Mouse (Mus musculus) right cerebral cortex, postnatal 14 days (tissue): Measurements from ENCODE around the gene Cdc42ep2.
"Not testable (repeated sequence)": the region's sequence is repeated elsewhere in the genome, so short reads cannot be mapped to it uniquely, and the experiment has no call there.

Experiments used
- DNase-seq: peaks from one replicate; pipeline ENCODE4 v3.0.0; 2022

Cdc42ep2 gene

DNA sequence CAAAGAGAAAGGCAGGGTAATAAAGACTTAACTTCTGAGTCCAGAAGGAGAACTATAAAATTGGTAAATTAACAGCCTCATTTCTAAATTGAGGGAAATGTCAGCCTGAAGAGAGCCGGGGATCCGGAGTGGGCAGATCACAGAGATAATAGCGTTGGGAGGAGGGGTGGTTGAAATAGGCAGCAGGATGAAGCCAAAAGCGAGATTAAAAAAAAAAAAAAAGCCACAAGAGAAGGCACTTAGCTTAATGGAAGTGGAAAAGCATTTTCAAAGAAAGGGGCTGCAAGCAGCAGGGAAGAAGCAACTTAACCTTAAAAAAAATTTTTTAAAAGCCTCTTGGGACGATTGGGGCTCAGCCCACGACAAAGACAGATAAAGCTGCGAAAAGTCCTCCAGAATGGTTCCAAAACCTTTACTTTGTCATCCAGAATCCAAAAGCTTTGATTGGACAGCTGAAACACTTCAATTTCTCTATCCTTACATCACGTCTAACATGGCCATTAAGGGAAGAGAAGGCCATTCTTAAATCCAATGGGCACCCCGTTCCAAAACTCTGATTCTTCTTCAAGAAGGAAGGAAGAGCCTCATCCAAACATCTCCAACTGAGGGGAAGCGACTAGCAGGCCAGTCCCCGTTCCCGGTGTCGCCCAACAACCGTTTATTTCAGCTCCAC, 13.1 kb downstream of the Cdc42ep2 start:
- no peak for DNase-seq

DNA sequence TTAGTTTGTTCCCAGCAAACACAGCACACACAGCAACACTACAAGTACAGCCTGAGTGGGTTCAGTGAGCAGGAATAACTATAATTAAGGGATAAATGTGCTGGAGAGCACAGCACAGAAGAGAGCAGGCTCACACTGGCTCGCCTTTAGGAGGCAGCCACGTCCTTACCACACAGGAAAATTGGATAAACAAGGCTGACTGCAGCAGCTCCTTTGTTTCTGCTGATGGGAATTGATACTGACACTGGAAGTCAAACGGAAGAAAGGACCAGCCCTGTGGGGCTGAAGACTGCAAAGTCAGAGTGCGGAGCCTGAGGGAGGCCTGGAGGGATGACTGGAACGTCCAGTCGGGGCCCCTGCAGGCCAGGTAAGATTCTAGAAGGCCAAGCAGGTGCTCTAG, 14.4 kb downstream of the Cdc42ep2 start:
- DNase-seq, result no peak

DNA sequence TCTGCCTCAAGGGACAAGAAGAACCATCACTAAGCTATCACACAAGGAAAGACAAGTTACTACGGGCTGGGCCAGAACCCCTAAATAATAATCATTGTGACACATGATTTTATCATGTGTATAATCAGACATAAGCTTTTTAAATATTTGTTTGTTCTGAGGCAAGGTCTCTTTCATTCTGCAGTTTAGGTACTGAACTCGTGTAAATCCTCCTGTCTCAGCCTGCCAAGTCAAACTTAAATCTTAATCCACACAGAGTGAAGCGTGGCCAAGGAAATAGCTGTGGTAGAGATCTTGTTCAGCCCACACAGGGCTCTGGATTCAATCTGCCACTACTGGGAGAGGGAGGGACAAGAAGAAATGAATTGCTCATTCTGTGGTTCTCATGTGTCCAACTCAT, 17.3 kb downstream of the Cdc42ep2 start:
- DNase-seq, result no peak

DNA sequence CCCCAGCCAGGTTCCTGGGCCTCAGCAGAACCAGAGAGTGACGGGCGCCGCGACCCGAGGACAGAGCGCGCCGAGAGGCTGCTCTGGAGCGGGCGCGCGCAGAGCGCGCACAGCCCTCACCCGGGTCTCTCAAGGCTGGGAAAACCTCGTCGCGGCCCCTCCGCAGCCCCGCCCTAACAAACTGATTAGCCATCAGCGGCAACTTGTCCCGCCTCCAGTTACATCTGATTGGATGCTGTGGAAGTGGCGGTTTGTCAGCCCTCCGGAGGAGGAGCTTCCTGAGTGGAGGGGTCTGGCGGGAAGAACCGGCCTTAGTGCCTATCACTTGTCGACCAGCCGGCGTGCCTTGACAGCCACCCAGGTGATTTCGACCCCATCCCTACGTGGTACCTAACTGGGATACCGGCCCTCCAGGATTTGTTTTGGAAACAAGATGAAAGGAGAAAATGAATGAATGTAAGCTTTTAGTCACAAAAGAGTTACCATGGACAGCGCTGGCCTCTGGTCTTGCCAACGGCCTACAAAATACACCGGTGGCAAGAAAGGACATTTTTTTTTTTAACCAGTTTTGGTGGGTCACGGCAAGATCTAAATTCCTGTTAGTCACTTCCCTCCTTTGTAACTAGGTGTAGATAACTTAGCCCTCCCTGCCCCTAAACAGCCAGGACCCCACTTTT, 30.5 kb downstream of the Cdc42ep2 start, which contains the start of gene Tigd3:
Gene Tigd3, minus strand, starts transcription at position 148 of the 677 bp plus-strand sequence.
- peak; percentile 97 for DNase-seq

DNA sequence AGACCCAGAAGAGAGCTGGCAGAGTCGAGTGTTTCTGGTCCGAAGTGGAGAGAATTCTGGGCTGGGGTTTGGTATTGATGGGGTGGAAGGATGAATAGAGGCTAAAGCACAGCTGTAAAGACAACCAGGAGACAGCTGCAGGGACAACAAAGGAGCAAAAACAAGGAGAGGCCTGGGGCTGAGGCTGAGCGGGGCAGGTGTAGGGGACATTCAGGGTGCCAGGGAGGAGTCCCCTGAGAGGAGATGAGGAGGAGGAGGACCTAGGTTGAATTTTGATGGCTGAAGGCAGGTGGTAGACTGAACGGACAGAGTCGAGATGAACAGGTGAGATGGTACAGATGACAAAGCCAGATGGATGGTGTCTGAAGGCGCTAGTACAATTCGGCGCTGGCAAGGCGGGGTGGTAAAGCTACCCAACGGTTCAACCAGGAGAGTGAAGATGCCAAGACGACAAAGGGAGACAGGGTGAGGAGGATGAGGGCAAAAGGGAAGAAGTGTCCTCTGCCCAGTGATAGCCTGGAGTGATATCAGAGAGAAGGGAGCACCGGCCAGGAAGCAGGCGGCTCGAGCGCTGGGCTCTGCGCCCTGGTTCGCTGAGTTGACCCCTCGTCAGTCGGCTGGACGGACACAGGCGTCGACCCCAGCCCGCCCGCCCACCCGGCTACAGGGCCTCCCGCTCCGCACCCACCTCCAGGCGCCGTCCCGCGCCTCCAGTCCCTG, 31.2 kb downstream of the Cdc42ep2 start:
- no peak for DNase-seq

DNA sequence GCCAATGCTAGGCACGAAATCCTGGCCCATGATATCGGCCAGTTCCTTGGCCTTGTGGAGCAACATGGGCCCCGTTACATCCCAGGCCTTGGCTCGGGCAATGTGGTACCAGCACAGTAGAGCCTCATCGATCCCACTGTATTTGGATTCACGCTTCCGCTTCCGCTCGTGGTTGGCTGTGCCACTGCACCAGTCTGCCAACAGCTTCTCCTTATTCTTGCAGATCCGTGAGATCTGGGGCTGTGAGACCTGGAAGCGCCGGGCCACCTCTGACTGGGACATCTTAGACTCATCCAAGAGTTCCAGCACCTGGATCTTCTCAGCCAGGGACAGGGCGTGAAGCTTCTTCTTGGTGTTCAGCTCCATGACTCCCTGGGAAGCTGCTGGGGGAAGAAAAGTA, 31.9 kb downstream of the Cdc42ep2 start:
- DNase-seq, result no peak

DNA sequence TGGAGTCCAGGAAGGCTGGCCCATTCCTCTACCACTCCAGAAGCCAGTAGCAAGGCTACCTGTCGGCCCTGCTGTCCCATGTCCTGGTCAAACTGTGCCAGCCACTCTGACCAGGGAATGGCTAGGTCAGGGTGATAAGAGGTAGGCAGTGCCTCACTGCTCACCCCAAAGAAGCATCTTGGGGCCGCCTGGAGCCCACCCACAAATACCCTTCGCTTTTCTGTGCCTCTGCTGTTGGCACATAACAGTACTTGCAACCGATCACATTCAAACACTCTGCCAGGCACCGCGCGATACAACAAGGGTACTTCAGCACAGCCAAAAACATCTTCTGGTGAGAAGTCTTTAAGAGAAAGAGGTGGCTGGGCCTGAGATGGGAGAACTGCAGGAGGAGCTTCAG, 32.4 kb downstream of the Cdc42ep2 start:
- no peak for DNase-seq

DNA sequence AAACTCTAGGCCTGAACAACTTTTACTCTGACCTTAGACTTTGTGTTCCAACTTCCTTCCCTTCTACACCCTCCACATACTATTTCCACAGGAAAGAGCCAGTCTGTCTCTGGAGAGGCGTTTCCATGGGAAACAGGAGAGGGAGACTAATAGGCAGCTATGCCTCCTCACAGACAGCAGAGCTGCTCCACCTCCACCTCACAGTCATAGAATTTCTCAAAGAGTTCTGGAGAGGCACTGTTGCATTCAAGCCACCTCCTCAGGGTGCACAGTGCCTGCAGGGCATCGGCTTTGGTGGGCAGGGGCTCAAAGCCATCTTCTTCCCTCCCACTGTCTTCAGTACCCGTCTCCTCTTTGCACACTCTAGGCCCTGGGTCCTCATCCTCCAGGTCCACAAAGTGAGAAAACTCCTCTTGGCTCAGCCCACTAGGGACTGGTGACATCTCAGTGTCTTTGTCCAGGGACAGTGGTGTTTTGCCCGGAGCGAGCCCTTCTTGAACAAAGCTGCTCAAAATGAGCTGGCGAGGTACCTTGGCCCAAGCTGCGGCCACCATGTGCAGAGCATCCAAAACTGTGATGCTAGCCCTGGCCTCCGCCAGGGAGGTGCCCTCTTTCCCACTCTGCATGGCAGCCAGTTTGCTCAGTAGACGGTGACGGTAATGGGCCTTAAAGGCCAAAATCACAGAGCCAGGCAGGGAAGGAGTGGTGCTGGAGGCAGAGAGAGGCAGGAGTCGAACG, 32.9 kb downstream of the Cdc42ep2 start:
- no peak for DNase-seq

DNA sequence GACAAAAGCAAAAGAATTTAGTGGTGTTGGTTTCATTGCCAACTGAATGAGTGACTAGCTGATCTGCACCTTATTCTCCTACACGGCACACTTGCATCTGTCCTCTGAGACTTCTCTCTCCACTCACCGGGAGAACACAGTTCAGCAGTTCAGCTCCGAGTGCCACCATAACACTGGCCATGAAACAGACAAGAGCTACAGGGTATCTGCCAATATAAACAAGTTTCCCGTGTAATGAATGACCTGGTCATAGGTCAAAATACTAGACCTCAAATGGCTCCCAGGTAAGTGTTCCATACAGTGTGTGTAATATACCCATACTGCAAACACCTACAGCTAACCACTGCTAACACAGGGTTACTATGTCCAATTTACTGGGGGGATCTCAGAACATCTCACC, 35.4 kb downstream of the Cdc42ep2 start:
- no peak for DNase-seq

DNA sequence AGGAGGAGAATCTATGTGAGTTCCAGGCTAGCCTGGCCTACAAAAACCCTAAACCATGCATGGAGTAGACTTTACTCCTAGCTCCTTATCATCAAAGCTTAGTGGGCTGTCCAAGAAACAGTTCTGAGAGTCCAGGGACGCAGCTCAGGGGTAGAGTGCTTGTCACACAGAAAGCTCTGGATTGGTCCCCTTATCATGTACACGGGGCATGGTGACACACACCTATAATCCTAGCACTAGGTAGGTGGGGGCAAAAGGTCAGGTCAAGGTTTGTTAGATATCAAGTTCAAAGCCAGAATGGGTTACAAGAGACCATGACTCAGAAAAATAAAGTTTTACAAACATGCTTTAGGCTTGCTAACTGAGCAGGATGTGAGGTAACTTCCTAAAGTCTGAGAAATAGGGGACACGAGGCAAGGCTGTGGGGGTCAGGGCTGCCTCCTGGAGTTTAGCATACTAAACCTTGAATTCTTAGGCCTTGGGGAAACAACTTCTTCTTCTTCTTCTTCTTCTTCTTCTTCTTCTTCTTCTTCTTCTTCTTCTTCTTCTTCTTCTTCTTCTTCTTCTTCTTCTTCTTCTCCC, 37.3 kb downstream of the Cdc42ep2 start:
- DNase-seq, result no peak

DNA sequence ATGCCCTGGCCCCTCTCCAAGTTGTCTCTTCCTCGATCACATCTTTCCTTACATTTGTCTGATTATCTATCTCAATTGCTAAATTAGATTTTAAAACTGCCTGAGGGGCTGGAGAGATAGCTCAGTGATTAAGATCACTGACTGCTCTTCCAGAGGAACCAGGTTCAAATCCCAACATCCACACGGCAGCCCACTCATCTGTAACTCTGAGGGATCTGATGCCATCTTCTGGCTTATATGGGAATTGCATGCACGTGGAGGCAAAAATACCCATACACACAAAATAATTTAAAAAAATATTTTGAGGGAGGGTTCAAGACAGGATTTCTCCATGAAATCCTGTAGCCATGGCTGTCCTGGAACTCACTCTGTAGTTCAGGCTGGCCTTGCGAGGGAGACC, 38.8 kb downstream of the Cdc42ep2 start:
- no peak for DNase-seq

DNA sequence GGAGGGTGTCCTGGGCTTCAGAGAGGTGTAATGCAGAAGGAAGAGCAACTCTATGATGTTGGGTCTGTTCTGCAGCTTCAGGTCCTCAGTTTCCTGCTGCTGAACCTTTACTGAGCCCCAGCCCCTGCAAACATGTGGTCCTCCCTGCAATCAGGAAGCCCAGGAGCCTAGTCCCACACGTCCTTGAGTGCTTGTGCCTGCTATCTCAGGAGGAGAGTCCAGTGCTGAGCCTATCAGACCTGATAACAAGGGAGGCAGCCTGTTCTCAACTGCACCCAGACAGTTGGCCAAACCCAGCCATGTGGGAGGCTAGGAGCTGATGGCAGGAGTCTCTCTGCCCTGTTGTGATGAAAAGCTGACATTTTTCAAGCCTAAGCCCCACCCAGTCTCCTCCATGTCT, 40.7 kb downstream of the Cdc42ep2 start:
- DNase-seq, result no peak

DNA sequence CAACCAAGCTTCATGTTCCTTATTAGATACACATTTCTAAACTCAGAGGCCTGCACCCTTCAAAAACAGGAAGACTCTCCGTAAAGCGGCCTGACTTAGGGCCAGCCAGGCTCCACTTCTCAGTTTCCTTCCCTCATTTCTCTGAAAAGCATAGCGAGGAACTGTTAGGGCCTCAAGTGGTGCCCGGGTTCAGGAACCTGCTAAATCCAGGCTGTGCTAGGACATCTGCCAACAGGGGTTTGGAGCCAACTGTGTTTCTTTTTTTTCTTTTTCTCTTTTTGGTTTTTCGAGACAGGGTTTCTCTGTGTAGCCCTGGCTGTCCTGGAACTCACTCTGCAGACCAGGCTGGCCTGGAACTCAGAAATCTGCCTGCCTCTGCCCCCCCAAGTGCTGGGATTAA, 42.5 kb downstream of the Cdc42ep2 start:
- DNase-seq, result not testable (repeated sequence)

DNA sequence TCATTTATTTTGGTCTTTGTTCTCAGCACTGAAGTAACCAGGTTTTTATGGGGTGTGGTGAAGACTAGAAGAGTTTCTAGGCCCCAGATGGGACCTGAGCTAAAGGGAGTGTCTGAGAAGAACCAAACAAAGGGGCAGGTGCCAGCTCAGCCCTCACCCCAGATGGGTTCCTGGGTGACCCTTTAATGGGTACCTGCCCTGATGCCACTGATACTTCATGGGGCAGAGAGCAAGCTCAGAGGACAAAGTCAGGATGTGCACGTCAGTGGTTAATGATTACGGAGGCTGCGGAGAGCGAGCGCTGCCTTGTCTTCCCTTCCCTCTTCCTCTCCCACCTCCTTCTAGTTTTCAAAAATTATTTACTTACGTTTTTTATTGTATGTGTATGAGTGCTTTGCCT, 43.5 kb downstream of the Cdc42ep2 start:
- DNase-seq, result no peak

DNA sequence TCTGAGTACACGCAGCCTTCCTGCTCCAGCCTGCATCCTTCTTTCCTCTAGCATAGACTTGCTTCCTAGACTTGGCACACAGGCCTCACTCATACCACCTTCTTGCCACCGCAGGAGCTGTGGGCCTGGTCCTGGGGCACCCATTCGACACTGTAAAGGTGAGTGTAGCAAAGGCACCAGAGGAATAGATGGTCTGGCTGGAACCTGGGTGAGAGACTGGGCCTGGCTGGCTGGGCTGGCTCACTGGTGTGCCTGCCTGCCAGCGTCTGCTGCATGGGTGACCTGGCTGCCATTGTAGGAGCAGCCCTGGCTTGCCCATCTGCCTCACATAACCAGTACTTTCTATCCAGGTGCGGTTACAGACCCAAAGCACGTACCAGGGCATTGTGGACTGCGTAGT, 44.9 kb downstream of the Cdc42ep2 start:
- DNase-seq, result no peak

DNA sequence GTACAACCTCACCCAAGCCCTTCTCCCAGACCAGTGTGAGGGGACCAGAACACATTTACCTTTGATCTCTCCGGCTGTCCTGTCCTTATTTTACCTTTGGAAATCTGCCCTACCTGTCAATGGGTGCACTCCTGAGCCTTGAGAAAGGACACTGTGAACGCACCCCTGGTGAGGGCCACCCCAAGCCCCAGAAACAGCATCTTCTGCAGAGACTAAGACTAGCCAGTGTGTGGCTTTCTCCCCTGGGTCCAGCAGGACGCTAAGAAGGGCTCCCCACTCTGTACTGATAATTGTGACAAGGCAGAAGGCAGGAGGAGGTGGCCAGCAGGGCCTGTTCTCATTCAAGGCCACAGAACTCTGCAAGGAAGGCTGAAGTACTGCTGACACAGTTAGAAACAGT, 45.7 kb downstream of the Cdc42ep2 start:
- DNase-seq, result no peak

DNA sequence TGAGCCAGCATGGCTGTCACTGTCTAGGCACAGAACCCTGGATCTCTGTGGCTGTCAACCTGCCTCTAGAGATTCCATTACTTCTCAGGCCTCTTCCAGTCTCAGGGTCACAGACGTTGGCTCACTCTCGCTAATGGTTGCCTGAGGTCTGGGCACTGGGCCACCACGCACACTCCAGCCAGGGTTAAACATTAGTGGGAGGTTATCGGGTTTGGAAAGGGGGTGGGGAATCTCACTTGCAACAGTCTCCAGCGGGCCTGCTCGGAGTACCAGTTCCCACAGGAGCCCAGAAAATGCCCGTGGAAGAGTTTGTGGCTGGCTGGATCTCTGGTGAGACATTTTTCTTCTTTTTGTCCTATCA, 46.3 kb downstream of the Cdc42ep2 start:
- no peak for DNase-seq

DNA sequence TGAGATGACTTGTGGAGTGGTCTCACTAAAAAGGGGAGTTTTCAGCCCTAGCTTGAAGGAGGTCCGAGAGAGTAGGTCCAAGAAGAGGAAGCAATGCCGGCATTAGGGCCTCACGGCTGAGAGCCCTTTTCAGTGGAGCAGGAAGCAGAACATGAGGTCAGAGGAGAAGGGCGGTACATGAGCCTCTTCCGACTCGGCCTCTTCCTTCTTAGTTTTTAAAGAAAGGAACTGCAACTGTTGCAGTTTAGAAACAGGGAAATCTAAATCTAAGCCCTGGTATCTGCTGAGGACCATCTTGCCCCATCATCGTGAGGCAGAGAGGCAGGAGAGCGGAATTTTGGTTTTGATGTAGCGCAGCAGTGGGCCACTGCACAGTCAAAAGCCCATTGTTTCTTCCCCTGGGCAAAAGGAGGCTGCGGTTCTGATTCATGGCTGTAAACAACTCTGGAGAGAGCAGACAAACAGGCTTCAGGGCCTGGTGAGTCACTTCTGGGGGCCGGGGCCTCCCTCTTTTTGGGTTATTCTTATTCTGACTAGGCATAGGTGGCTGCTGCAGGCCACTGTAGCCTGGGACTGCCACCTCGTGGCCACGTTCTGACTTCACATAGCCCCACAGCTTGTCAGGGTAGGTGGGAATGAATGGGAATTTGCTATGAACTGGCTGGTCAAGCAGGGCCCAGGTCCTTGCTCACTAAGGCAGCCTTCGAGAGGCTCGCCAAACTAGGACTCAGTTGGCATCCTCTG, 46.8 kb downstream of the Cdc42ep2 start, which contains the start of gene Slc25a45:
Gene Slc25a45, plus strand, starts transcription at position 191 of the 744 bp plus-strand sequence.
- peak; percentile 75 for DNase-seq

DNA sequence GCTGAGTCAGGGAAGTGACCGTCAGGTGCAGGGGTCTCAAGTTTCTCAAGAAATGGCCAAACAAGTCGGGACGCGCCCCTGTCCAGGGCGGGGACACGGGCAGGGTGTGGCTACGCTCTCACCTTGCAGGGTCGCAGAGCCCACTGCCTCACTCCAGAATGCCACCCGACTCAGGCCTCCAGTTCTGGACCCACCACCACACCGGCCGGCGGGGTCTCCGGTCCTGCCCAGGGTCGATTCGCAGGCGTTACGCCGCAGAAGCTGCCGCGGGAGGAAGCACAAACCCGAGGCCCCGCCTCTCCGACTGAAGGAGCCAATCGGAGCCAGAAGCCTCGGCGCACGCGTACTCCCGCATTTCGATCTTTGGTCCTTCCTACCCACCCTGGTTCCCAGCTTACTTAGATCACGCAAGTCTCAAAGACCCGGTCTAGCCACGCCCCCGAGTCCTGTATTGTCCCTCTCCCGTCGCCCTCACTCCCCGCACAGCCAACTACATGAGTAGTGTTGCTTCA, 49.6 kb downstream of the Cdc42ep2 start, which contains the start of gene Frmd8:
Gene Frmd8, minus strand, starts transcription at position 306 of the 512 bp plus-strand sequence.
- peak; percentile 91 for DNase-seq

DNA sequence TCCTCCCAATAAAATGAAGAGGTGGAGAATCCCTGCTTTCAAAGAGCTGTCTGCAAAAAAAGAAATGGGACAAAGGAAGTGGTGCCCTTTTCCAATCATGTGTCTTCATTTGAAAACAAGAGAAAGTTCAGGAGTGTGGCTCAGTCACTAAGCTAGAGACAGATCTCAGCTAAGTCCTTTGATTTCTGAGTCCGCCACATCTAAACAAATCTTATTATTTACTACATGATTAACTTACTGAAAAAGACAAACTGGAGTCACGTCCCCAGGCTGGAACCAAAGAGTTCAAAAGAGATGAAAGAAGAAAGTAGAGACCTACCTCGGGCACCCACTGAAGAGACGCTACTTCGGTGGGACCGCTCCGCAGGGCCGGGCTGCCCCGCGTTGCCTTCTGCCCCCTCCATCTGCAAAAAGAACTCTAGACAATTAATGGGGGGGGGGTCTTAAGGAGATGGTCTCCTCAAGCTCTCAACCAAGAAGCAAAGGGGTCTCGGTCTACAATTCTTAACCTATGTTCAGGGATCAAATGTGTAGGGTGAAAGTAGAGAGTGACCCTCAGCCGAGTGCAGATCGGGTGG, 50.1 kb downstream of the Cdc42ep2 start:
- no peak for DNase-seq

DNA sequence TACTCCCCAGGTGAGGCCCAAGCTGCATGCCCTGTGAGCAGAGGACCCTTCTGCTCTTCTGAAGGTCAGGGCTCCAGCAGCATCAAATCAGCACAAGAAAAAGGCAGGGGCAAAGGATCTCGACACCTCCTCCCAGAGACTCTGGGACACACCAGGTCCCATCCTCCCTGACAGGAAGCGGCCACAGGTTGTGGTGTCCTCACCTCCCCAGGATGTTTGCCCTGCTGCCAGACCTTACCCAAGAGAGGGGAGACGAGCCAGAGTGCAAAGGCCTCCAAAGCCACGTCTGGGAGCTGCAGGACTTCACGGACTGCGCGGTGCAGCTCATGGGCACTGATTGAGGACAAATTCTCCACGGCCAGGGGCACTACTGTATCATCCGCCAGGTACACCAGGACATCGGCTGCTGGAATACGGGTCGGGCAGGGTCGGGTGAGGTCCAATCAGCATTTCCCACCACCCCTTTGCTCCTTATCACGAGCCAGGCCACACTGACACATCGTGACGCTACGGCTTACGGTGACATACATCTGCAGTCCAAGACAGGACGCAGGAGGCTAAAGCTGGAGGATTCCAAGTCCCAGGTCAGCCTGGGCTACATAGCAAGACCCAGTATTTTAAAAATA, 51.6 kb downstream of the Cdc42ep2 start:
- no peak for DNase-seq
